Mouse (Mus musculus) forebrain, embryonic 16.5 days (tissue): Measurements from ENCODE around the gene Acr. TPM values are rescaled to one million over a fixed set of nuclear protein-coding genes. Genes with fewer than 3 reads are reported as not detected.

Experiments
- ATAC-seq: fragments of 200-750 bp; cut with Nextera tagmentation; 2 replicates; pipeline ENCODE4 v1.8.0; 2017; ENCODE audit warnings: mild to moderate bottlenecking, moderate library complexity
- H3K27ac ChIP-seq: fragments of 300-500 bp; sonication (generic); 2 replicates; pipeline ENCODE4 v1.5.1; 2014; ENCODE audit warnings: low read length, control low read depth
- H3K27me3 ChIP-seq: fragments of 300-500 bp; sonication (generic); replicated peaks from 2 replicates; pipeline ENCODE4 v1.6.1; 2014; ENCODE audit warnings: low read length; ENCODE audit not compliant: control insufficient read depth, insufficient read depth
- H3K36me3 ChIP-seq: fragments of 300-500 bp; sonication (generic); 2 replicates; pipeline ENCODE4 v1.6.1; 2014; ENCODE audit not compliant: control insufficient read depth, insufficient read depth
- H3K4me1 ChIP-seq: fragments of 300-500 bp; sonication (generic); replicated peaks from 2 replicates; pipeline ENCODE4 v1.6.1; 2014; ENCODE audit warnings: low read length; ENCODE audit not compliant: control insufficient read depth, insufficient read depth
- H3K4me2 ChIP-seq: fragments of 300-500 bp; sonication (generic); 2 replicates; pipeline ENCODE4 v1.6.1; 2014; ENCODE audit warnings: mild to moderate bottlenecking, low read length, control low read depth
- H3K4me3 ChIP-seq: fragments of 300-500 bp; sonication (generic); replicated peaks from 2 replicates; pipeline ENCODE4 v1.5.1; 2014; ENCODE audit warnings: mild to moderate bottlenecking, low read length, control low read depth
- H3K9ac ChIP-seq: fragments of 300-500 bp; sonication (generic); replicated peaks from 2 replicates; pipeline ENCODE4 v1.6.1; 2014; ENCODE audit warnings: low read depth, low read length, control low read depth
- H3K9me3 ChIP-seq: fragments of 300-500 bp; sonication (generic); 2 replicates; pipeline ENCODE4 v1.6.1; 2016; ENCODE audit warnings: low read length; ENCODE audit not compliant: control insufficient read depth
- WGBS: fragments of 180-500 bp; shearing (Covaris S2); extraction: QIAGEN DNeasy Blood & Tissue Kit; methylation state at CpG from one replicate; pipeline ENCODE4 v1.1.7; 2014; 5-methylcytosine and 5-hydroxymethylcytosine counted together
- polyA plus RNA-seq: library from polyadenylated mRNA; unstranded; fragments of >200 nt; fragmentation: Nextera tagmentation; extraction: Ambion mirVana; gene quantifications from 2 replicates; pipeline ENCODE4 v1.2.1, GENCODE M21; 2015

Acr gene
- polyA plus RNA-seq, 1 experiment from 2014 or later: 2.3 TPM

GRCm38 (mm10) chr15:89591723-89592455 is 23.8 kb downstream of the Acr start, which contains the start of gene Rabl2:
Gene Rabl2 (minus strand): TSS chr15:89591923.
- no peaks in the 10 kb centered on the region for H3K9me3 ChIP-seq
- WGBS: under 1% methylated on average over 35 of the region's 35 CpGs
- peak within 1 kb of the TSS; percentile 58 for H3K4me3 ChIP-seq
- H3K9ac ChIP-seq: peak within 1 kb of the TSS; percentile 64
- peaks cover 17% of the 10 kb centered on the region for H3K4me1 ChIP-seq
- peak within 1 kb of the TSS; percentile 73 for H3K4me2 ChIP-seq
- peak; percentile 97 for ATAC-seq
- no peaks in the 10 kb centered on the region for H3K27me3 ChIP-seq
- H3K27ac ChIP-seq: peak within 1 kb of the TSS; percentile 39
- H3K36me3 ChIP-seq: no peaks in the 10 kb centered on the region

DNA sequence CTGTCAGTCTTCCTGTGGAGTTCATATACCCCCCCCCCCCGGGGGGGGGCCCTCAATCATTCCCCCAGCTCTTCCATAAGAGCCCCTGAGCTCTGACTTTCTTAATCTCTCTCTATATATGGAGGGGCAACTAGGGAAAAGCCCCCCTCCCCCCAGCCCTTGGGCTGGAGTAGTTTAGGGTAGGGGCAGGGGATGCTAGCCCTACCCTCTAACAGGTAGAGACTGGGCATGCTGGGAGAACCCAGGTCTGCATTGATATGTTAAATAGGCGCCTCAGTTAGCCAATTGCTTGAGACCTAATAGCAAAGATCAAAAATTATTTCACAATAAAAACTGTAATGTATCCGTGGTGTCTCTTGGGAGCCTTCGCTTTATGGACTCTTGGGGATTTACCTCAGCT is 24.4 kb downstream of the Acr start:
- Histone ChIP-seq H3K27ac (no peak overlapping the region), H3K4me2 (peak overlapping the region; percentile 73; the same call in 1 of the 2 replicates), H3K4me3 (no peak overlapping the region), H3K36me3 (no peaks in the 10 kb centered on the region), H3K27me3 (no peaks in the 10 kb centered on the region), H3K9ac (no peak overlapping the region), H3K4me1 (peaks cover 17% of the 10 kb centered on the region), H3K9me3 (no peaks in the 10 kb centered on the region)
- ATAC-seq: no peak; the same call in 1 of the 2 replicates
- WGBS: 45% methylated on average over 4 of the region's 4 CpGs

GRCm38 (mm10) chr15:89605822-89606570 is 37.9 kb downstream of the Acr start:
- Histone ChIP-seq H3K27ac (no peak overlapping the region), H3K4me1 (no peaks in the 10 kb centered on the region), H3K9ac (no peak overlapping the region), H3K9me3 (no peaks in the 10 kb centered on the region), H3K36me3 (no peaks in the 10 kb centered on the region), H3K4me2 (no peak overlapping the region), H3K4me3 (no peak overlapping the region), H3K27me3 (no peaks in the 10 kb centered on the region)
- ATAC-seq: no peak
- 66% methylated on average over 12 of the region's 12 CpGs for WGBS

- no peak overlapping the region for H3K27ac ChIP-seq
- no peaks in the 10 kb centered on the region for H3K9me3 ChIP-seq
- H3K4me2 ChIP-seq: no peak overlapping the region
- H3K27me3 ChIP-seq: no peaks in the 10 kb centered on the region
- H3K36me3 ChIP-seq: no peaks in the 10 kb centered on the region
- 86% methylated on average over 8 of the region's 8 CpGs for WGBS
- H3K4me1 ChIP-seq: no peaks in the 10 kb centered on the region
- H3K4me3 ChIP-seq: no peak overlapping the region
- no peak for ATAC-seq
- H3K9ac ChIP-seq: no peak overlapping the region
Measured at GRCm38 (mm10) chr15:89607480-89607879, 39.4 kb downstream of the Acr start.

DNA sequence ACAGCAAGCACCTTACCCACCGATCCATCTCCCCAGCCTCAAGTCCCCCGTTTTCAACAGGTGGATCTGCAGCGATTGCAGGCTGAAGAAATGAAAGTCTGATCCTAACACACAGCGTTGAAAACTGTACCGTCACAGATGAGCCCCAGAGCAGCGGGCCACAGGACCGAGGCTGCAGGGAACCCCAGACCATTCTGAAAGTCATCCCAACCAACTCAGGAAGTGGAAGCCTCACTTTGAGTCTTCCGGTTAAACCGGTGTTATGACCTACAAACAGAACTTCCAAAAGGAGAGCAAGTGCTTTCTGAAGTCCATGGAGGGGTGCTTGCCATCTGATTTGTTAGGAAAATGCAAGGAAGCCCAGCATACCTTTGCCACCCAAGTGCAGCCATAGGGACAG is 39.8 kb downstream of the Acr start:
- H3K27me3 ChIP-seq: no peaks in the 10 kb centered on the region
- H3K9me3 ChIP-seq: no peaks in the 10 kb centered on the region
- no peak overlapping the region for H3K9ac ChIP-seq
- H3K4me2 ChIP-seq: no peak overlapping the region
- no peaks in the 10 kb centered on the region for H3K4me1 ChIP-seq
- ATAC-seq: no peak
- no peaks in the 10 kb centered on the region for H3K36me3 ChIP-seq
- H3K4me3 ChIP-seq: no peak overlapping the region
- no peak overlapping the region for H3K27ac ChIP-seq
- 88% methylated on average over 9 of the region's 9 CpGs for WGBS

GRCm38 (mm10) chr15:89622312-89622958 is 54.3 kb downstream of the Acr start:
- 75% methylated on average over 12 of the region's 12 CpGs for WGBS
- Histone ChIP-seq H3K36me3 (no peaks in the 10 kb centered on the region), H3K9ac (no peak overlapping the region)

GRCm38 (mm10) chr15:89622959-89623625 is 55.0 kb downstream of the Acr start:
- H3K9ac ChIP-seq: no peak overlapping the region
- no peak overlapping the region for H3K4me3 ChIP-seq
- no peaks in the 10 kb centered on the region for H3K27me3 ChIP-seq
- no peaks in the 10 kb centered on the region for H3K4me1 ChIP-seq
- 58% methylated on average over 5 of the region's 5 CpGs for WGBS
- no peak overlapping the region for H3K4me2 ChIP-seq
- ATAC-seq: peak; percentile 23; the same call in 1 of the 2 replicates
- no peaks in the 10 kb centered on the region for H3K36me3 ChIP-seq
- no peak overlapping the region for H3K27ac ChIP-seq
- peaks cover 6% of the 10 kb centered on the region for H3K9me3 ChIP-seq

More at GRCm38 (mm10) chr15:89622312-89622958, 54.3 kb downstream of the Acr start:
- Histone ChIP-seq H3K9me3 (peaks cover 6% of the 10 kb centered on the region), H3K4me2 (no peak overlapping the region), H3K4me3 (no peak overlapping the region), H3K4me1 (no peaks in the 10 kb centered on the region), H3K27me3 (no peaks in the 10 kb centered on the region), H3K27ac (no peak overlapping the region)
- ATAC-seq: peak; percentile 47; the same call in 1 of the 2 replicates

GRCm38 (mm10) chr15:89623626-89623959 is 55.5 kb downstream of the Acr start:
- no peak overlapping the region for H3K4me2 ChIP-seq
- H3K4me3 ChIP-seq: no peak overlapping the region
- peak; percentile 65 for ATAC-seq
- H3K36me3 ChIP-seq: no peaks in the 10 kb centered on the region
- WGBS: 9% methylated on average over 6 of the region's 6 CpGs
- peaks cover 6% of the 10 kb centered on the region for H3K9me3 ChIP-seq
- no peak overlapping the region for H3K9ac ChIP-seq
- no peaks in the 10 kb centered on the region for H3K4me1 ChIP-seq
- H3K27ac ChIP-seq: no peak overlapping the region
- no peaks in the 10 kb centered on the region for H3K27me3 ChIP-seq
